Mouse (Mus musculus): ENCODE measurements at regions not wholly inside any gene's neighbourhood (a gene's known extent, or its start where the extent isn't known, plus 50 kb on each side); places are given as distances from the start of the nearest gene placed in this dataset.

GRCm38 (mm10) chr14:33765767-33766166 lies 157.6 kb upstream of the Gdf10 start:
- TF ChIP-seq EP300 (IDR thresholded peaks at IDR 0.05; ENCODE audit: insufficient read depth, low read depth, low read length) (no peak), CTCF (IDR thresholded peaks at IDR 0.05; ENCODE audit: low read depth, low read length) (no peak), POLR2A (IDR thresholded peaks at IDR 0.05; ENCODE audit: insufficient read depth, low read length) (no peak)

All from ES-Bruce4 (cell line).